Mouse (Mus musculus): ENCODE results near the gene Fam53b. TPM values are rescaled to one million over a fixed set of nuclear protein-coding genes. Genes with fewer than 3 reads are reported as not detected.

Gene Fam53b
- polyA plus RNA-seq (2014; fragmentation: Illumina TruSeq; extraction: RNeasy Lipid Tissue Mini Kit (QIAGEN cat#74804); ENCODE audit: low read depth, low replicate concordance): 6.5 TPM

GRCm38 (mm10) chr7:132813416-132814088 lies at the start of gene Fam53b:
Gene Fam53b, minus strand, starts transcription at chr7:132813886.

DNA sequence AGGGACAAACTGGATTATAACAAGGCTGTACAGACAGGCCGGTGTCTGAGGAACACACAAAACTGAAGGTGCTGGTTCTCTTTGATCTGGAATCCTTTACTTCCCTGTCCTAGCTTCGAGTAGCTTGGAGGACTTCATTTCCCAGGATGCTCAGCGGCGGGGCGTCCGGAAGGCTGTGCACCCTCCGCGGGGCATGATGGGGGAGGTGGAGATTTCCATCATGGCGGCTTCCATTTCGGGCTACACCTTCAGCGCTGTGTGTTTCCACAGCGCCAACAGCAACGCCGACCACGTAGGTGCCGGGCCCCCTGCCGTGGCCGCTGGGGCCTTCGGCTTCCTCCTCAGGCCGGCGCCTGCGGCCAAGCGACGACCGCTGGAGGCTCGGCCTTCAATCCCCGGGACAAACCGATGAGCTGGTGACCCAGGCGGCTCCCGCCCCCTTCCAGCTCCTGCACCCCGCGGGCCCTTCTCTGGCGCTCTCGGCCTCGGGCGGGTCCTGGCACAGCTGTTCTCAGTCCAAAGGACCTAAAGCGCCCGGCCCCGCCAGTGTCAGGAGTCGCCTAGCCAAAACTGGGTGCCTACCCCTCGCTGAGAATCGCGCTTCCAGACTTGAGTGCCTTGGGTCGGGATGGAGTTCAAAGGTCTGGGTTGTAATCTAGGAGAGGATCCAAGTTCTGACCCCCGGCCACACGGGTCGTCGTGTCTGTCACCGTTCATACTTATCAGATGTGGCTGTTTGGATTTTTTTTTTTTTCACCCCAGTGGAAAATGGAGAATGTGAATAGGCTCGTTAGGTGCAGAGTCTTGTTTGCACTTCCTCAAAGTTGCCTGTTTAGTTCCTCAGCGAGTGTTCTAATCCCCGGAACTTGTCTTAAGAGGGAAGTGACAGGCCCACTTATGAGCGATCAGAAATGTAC lies 45.6 kb upstream of the Fam53b start, which contains the start of gene Abraxas2:
Gene Abraxas2, plus strand, starts transcription at position 184 of the 917 bp plus-strand sequence.

DNA sequence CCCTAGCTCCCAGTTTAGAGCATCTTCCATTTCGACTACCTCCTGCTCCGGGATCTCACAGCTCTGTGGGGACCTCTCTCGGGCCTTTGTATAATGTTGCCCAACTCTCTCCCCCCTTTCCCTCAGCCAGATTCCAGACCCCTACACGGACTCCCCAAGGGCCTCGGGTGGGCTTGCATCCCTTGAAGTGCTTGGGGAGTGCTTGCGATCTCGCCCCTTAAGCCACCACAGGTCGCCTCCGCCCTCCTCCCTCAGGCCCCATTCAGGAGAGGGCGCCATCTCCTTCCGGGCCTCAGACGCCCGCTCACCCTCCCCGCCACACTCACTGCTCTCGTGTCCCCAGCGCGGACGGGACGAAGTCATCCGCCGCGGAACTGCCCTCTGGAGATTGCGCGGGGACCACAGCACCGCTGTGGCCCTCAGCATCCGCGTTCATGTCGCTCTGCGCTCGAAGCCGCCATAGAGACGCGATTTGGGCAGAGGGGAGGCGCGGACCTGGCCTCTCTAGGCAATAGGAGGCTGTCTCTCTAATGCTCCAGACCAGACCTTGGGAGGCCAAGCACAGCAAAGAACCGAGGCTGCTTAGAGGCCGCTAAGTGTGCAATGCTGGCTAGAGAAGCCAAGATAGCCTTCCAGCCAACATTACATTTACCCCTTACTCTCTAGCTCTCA lies 38.6 kb upstream of the Fam53b start, which contains the start of gene Eef1akmt2:
Gene Eef1akmt2, minus strand, starts transcription at position 501 of the 672 bp plus-strand sequence.

Other genes with a start within 250 kb of the Fam53b start
- 312 TPM for gene Oat, start 237.5 kb downstream of the Fam53b start, polyA plus RNA-seq (2014; fragmentation: Illumina TruSeq; extraction: RNeasy Lipid Tissue Mini Kit (QIAGEN cat#74804); ENCODE audit: low read depth, low replicate concordance)
- gene Nkx1-2, start 214.2 kb downstream of the Fam53b start, polyA plus RNA-seq (2014; fragmentation: Illumina TruSeq; extraction: RNeasy Lipid Tissue Mini Kit (QIAGEN cat#74804); ENCODE audit: low read depth, low replicate concordance): not detected
- gene Lhpp, start 203.2 kb downstream of the Fam53b start, polyA plus RNA-seq (2014; fragmentation: Illumina TruSeq; extraction: RNeasy Lipid Tissue Mini Kit (QIAGEN cat#74804); ENCODE audit: low read depth, low replicate concordance): 1.1 TPM
- 80.9 TPM for gene Eef1akmt2, start 38.8 kb upstream of the Fam53b start, polyA plus RNA-seq (2014; fragmentation: Illumina TruSeq; extraction: RNeasy Lipid Tissue Mini Kit (QIAGEN cat#74804); ENCODE audit: low read depth, low replicate concordance)
- gene Abraxas2, start 45.3 kb upstream of the Fam53b start, polyA plus RNA-seq (2014; fragmentation: Illumina TruSeq; extraction: RNeasy Lipid Tissue Mini Kit (QIAGEN cat#74804); ENCODE audit: low read depth, low replicate concordance): 75.8 TPM
- gene Zranb1, start 117.3 kb upstream of the Fam53b start, polyA plus RNA-seq (2014; fragmentation: Illumina TruSeq; extraction: RNeasy Lipid Tissue Mini Kit (QIAGEN cat#74804); ENCODE audit: low read depth, low replicate concordance): 40.3 TPM

All from kidney, adult 10 weeks (tissue).